Mouse (Mus musculus) fat pad, adult 2 months (tissue): ENCODE data around the gene Fam13c.

Experiments
- DNase-seq: peaks from one replicate; pipeline ENCODE4 v3.0.0-alpha.2; 2011; ENCODE audit warnings: low read depth, low spot score; ENCODE audit errors: extremely low read depth

Fam13c gene

DNA sequence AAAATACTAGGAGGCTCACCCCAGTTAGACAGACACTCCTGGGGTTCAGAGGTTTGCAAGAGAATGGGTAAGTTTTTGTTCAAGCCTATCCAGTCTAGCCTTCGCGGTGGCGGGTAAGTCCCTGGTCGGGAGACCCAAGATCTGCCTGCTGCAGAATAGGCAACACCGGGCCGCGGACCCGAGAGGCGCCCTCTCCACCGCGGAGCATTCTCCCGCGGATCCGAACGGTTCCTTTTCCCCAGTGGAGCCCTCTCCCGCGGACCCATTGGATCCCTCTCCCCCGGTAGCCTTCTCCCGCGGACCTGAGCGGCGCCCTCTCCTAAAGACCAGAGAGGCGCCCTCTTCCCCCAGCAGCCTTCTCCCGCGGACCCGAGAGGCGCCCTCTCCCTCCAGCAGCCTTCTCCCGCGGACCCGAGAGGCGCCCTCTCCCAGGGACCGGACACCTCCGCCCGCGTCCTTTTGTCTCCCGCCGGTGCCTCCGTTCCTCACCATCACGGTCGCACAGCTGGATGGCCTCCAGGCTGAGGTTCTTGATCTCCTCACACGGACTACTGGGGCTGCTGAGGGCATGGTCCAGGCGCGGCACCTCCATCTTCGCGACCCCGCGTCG, 158.3 kb downstream of the Fam13c start:
- no peak for DNase-seq

DNA sequence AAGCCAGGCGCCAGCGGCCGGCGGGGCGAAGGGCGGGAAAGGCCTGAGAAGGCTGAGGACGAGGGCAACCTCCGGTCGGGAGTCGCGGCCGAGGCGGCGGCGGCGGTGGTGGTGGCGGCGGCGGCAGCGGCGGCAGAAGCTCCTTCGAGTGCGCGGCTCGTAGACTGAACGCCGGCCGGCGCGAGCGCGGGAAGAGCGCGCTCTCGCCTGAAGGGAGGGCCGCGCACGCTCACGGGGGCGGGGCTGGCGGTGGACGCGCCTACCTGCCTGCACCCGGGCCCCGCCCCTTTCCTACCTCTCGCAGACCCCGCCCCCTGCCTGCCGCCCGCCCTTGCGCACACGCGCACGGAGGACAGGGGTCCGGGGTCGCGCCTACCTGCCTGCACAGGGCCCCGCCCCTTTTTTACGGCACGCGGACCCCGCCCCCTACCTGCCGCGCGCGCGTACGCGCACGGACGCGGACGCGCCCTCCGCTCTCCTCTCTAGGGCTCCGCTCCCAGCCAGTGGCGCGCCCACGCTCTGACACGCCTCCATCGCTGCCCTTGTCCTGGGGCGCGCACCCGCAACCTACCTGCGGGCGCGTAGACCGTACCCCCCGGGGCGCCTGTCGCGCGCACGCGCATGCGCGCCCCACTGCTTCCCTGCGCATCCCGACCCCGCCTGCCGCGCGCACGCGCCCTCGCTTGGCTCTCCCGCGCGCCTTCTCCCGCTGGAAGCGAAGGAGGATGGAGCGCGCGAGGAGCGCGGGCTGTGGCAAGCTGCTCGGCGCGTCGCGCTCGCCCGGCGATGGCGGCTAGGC, 159.0 kb downstream of the Fam13c start:
- DNase-seq = no peak

DNA sequence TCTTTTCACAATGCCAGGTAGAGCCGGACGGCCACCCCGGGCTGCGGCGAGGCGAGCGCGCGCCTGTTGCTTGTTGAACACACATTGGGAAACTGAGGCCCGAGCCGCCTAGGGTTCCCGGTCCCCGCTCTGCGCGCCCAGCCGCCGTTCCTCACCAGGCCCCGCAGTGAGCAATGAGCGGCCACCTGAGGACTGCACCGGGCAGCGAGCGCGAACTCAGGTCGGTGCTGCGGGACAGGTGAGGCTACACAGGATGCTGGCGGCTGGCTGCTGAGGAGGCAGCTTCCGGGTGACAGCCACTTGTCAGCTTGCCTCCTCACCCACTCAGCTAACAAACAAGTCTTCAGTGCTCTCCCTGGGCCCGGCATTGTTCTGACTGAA, 159.6 kb downstream of the Fam13c start:
- no peak for DNase-seq
